Mouse (Mus musculus) neural tube, embryonic 10.5 days (tissue): ENCODE measurements around the gene Clstn1.

Experiments used
- DNase-seq: peaks from one replicate; pipeline ENCODE4 v3.0.0-alpha.2; 2017; ENCODE audit warnings: low spot score; ENCODE audit errors: extremely low spot score

Clstn1 gene

GRCm38 (mm10) chr4:149564452-149565407, 21.5 kb upstream of the Clstn1 start:
- no peak for DNase-seq

- DNase-seq: no peak
These were observed 18.7 kb upstream of the Clstn1 start for GRCm38 (mm10) chr4:149567432-149568026.

GRCm38 (mm10) chr4:149568622-149569021, 17.6 kb upstream of the Clstn1 start:
- DNase-seq: no peak

- DNase-seq: no peak
These were observed 16.3 kb upstream of the Clstn1 start for GRCm38 (mm10) chr4:149569781-149570497.

- DNase-seq: no peak
These were observed 15.8 kb upstream of the Clstn1 start for GRCm38 (mm10) chr4:149570498-149570863.

- no peak for DNase-seq
These were observed 15.1 kb upstream of the Clstn1 start for GRCm38 (mm10) chr4:149571209-149571608.

- DNase-seq: no peak
These were observed 14.6 kb upstream of the Clstn1 start for GRCm38 (mm10) chr4:149571651-149572149.

- DNase-seq: no peak
These were observed 13.8 kb upstream of the Clstn1 start for GRCm38 (mm10) chr4:149572446-149572845.

- no peak for DNase-seq
These were observed 13.4 kb upstream of the Clstn1 start for GRCm38 (mm10) chr4:149572851-149573250.

- no peak for DNase-seq
These were observed 11.9 kb upstream of the Clstn1 start for GRCm38 (mm10) chr4:149574391-149574821.

GRCm38 (mm10) chr4:149576061-149576460, 10.2 kb upstream of the Clstn1 start:
- no peak for DNase-seq

GRCm38 (mm10) chr4:149576993-149577548, 9.2 kb upstream of the Clstn1 start:
- no peak for DNase-seq

- DNase-seq: no peak
These were observed 8.1 kb upstream of the Clstn1 start for GRCm38 (mm10) chr4:149578085-149578681.

- DNase-seq: no peak
These were observed 7.4 kb upstream of the Clstn1 start for GRCm38 (mm10) chr4:149578831-149579230.

GRCm38 (mm10) chr4:149585236-149585635, 1.0 kb upstream of the Clstn1 start:
- no peak for DNase-seq

- peak; percentile 69 for DNase-seq
These were observed 721 bp downstream of the Clstn1 start for GRCm38 (mm10) chr4:149586783-149587595.

GRCm38 (mm10) chr4:149587596-149588168, 1.4 kb downstream of the Clstn1 start:
- no peak for DNase-seq

GRCm38 (mm10) chr4:149590200-149590599, 3.9 kb downstream of the Clstn1 start:
- no peak for DNase-seq

GRCm38 (mm10) chr4:149591486-149591885, 5.2 kb downstream of the Clstn1 start:
- DNase-seq: no peak
